Mouse (Mus musculus): ENCODE measurements at regions not wholly inside any gene's neighbourhood (a gene's known extent, or its start where the extent isn't known, plus 50 kb on each side); places are given as distances from the start of the nearest gene placed in this dataset.

DNA sequence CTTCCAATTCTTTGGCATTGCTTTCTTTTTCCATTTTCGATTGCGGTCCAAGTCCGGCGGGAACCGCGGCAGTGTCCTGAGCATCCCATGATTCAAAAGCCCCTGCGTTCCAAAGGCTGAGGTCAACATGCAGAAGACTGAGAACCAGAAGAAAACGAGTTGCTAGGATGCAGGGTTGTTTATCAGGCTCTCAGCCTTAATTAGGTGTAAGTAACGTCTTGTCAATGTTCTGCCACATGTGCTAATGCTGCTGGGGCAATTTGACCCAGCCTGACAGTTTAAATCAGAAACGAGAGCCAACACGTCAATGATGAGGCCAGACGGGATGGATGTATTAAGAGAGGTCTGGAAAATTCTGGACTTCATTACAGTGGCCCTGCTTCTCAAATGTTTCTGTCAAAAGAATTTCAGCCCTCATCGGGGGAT lies 239.4 kb downstream of the Gm45692 start:
- DNase-seq, result no peak

DNA sequence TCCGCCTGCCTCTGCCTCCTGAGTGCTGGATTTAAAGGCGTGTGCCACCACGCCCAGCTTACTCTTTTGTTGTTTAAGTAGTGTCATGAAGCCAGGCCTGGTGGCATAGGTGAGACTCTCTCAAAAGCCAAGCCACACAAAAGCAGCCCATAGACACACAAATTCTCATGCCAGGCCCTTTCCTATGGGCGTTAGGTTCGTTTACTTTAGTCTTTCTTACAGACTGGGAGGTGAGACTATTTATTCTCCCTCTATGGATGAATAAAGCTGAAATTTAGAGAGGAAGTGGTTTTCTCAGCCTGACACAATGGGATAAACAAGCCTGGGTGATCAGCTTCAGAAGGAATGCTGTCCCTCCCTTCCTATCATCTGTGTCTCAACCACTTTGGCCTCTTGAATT lies 243.0 kb downstream of the Gm45692 start:
- DNase-seq, result no peak

DNA sequence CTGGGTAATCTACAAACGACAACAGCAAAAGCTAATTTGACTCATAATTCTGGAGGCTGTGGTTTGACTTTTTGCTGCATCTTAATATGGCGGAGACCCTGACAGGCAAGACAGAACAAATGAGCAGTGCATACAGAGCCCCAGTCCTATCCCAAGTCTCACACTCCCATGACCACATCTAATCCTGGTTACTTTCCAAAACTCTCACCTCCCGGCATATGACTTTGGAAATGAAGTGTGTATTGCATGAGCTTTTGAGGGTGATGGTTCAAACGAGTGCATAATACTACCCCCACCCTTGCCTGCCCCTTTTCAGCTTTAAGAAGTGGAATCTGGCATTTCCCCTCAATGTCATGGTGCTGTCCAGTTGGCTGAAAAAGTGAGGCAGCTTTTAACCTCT lies 244.3 kb downstream of the Gm45692 start:
- no peak for DNase-seq

DNA sequence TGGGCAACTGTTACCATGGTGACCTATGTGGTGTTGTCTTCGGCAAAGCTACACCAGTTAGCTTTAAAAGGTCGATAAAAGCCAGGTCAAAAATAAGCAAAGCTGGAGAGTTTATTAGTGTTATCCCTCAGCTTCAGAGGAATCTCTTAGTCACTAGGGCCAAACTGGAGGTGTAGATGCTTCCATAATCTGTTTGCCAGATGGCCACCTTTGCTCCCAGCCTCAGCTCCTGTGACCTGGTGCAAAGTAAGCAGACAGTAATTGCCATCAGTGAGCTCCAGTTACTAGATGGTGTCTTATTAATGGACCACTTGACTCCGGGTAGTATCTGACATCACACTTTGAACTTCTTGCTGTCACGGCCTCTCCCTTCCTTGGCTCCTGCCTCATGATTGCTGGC lies 245.3 kb downstream of the Gm45692 start:
- DNase-seq, result no peak

DNA sequence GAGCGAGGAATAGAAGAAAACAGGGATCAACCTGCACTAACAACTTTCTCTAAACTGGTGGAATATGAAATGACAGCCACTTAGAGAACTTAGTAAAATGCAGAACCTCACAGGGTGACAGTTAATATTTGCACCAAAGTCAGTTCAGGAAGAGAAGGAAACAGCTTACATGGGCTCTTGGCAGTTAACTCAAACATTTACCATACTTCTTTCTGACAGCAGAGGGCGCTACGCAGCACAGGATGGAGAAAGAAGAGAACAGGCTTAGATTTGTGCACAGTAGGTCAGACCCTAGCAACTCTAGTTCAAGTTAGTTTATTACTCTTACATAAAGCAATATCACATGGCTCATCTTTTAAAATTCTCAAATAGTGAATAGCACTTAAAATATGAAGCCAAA lies 261.3 kb downstream of the Gm45692 start:
- DNase-seq, result peak; percentile 66

DNA sequence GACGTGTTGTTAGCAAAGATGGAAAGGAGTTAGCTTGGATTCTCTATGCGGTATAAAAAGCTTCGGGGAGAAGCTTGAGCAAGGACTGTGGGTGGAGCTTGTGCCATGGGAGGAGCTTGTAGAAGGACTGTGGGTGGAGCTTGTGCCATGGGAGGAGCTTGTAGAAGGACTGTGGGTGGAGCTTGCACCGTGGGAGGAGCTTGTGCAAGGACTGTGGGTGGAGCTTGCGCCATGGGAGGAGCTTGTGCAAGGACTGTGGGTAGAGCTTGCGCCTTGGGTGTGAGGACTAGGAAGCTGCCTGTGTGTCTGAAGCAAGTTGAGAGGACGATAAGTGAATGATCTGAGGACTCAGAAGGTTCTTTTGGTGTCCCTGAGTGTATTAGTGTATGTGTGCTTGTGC lies 263.1 kb downstream of the Gm45692 start:
- no peak for DNase-seq

DNA sequence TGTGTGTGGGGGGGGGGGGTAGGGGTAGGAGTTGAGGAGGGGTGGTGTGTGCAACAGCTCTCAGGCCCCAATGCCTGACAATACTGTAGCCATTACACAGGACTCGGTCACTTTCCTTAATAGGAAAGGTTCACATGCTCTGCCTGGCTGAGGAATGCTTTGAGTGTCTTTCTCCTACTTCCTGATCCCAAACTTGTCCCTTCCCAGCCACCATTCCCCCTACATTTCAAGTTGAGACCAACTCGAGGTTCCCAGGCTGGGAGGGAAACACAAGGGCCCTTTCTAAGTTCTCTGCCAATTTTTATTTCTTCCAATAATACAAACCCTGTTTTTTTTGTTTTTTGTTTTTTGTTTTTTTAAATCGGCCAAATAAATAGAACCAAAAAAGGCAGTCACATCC lies 264.6 kb downstream of the Gm45692 start:
- DNase-seq, result no peak

DNA sequence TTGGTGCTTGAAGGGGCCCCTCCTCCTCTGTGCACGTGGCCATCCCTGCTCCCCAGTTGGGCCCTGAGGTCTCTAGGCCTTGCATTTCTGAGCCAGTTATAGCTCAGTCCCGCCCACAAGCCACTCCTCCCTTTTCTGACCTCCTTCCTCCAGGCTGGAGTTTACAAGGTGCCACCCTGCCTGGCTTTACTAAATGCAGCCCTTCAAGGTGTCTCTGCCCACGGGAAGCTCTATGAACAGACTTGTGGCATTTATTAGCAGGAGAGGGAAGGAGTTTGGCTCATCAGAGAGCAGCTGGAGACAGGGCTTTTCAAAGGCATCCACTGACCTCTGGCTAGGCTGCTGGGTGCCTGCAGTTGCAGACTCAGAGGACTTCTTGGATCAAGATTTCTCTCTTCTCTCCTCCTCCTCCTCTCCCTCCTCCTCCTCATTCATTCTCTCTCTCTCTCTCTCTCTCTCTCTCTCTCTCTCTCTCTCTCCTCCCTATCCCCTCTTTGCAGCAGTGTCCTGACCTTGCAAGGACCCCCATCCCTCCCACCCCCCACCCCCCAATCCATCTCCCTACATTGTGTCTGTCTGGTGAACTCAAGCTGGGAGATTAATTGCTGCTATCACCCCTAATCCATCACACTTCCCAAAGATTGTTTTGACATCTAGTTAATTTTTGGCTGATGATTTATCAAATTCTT lies 265.1 kb downstream of the Gm45692 start:
- no peak for DNase-seq

DNA sequence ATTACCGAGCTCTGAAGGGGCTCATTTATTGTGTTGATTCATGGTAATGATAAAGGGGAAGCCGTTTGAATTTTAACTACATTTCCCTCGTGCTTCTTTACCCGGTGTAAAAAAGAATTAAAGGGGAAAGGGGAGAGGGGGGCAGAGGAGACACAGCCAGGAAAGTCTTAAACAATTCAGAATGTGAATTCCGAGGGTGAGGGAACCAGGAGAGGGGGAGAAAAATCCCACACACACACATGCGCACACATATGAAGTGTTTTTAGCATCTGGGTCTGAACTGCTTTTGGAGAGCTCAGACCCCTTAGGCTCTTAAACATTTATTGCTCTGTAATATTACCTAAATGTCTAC lies 265.6 kb downstream of the Gm45692 start:
- no peak for DNase-seq

DNA sequence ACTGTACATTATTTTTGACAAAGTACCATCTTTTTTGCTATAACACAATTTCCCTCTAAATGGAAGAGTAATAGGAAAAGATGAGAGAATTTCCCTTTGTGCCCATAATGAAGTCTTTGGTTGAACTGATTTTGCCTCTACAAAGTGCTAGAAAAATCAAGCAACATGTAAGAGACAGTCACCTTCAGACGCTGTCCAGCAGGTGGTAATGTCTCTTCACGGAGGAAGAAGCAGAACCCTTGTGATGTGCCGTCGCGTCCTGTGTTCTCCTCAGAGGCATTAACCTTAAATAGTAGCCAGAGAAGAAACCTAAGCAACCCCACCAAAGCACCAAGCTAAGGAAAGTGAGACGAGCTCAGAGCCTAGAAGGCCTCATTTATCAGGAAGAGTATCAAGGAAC lies 275.7 kb downstream of the Gm45692 start:
- no peak for DNase-seq

DNA sequence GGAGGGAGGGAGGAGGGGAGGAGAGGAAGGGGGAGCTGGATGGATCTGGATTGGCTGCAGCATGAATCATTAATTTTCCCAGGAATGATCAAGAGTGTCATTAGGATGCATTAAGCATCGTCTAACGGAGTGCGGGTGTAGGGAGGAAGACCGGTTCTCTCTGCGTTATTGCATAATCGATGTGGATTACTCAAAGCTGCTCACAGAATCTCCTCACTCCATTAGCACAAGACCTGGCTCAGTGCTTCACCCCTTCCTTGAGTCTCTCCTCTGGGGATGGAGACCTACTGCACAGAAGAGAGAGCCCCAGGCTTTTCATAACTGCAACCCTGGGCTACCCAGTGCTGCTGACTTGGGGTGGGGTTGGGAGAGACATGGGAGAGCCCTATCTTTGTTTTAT lies 300.7 kb downstream of the Gm45692 start:
- DNase-seq, result no peak

DNA sequence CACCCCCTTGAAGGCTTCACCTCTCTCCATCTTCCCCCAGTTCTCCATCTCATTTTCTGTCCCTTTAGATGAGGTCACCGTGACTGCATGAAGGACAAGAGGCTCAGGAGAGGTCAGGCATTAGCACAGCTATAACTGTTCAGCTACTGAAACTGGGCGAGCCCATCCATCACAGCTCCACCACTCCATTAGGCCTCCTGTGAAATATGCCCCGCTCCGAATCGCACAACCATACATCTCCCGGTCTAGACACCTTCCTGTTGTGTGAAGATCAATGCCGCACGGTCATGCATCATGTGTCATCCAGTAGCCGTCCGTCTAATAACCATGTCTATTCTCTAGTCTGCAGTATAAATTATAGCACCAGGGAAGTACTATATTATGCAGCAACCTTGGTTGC lies 301.2 kb downstream of the Gm45692 start:
- no peak for DNase-seq

DNA sequence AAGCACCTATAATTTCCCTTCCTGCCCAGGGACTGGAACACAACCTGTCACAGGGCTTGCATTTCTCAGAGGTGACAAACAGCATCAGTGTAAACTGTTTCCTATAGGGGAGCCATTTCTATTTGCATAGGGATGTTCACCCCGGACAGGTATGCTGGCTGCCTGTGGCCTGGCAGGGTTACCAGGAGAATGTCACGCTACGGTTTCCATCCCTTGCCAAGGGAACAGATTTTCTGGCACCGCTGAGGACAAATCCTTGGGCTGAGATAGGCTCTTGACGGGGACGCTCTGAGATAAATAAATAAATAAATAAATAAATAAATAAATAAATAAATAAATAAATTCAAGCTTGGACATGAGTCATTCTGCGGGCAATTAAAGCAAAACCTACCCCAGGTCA lies 308.0 kb downstream of the Gm45692 start:
- DNase-seq, result peak; percentile 50

DNA sequence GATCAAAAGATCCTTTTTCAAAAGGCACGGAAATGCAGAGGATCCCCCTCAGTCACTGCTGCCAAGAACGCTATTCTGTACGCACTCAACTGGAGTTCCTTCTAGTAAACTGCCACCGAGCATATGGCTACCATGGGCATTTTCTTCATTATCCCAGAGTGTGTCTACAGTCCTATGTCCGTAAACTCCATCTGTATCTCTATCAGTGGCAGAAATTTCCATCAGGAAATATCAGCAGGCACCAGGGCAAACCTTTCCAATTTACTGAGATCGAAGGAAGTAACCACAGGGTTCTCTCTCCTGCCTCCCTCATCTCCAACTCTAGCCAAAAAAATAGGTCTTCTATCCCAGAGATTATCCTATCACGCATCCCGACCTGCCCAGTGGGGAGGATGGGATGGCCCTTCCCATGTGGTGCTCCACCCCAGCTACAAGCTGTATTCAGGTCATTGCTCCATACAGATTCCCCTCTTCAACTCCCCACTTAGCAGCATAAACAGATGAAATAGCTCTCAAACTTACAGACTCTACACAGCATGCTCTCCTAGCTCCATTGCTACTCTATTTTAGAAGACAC lies 310.5 kb downstream of the Gm45692 start:
- DNase-seq, result peak; percentile 44

DNA sequence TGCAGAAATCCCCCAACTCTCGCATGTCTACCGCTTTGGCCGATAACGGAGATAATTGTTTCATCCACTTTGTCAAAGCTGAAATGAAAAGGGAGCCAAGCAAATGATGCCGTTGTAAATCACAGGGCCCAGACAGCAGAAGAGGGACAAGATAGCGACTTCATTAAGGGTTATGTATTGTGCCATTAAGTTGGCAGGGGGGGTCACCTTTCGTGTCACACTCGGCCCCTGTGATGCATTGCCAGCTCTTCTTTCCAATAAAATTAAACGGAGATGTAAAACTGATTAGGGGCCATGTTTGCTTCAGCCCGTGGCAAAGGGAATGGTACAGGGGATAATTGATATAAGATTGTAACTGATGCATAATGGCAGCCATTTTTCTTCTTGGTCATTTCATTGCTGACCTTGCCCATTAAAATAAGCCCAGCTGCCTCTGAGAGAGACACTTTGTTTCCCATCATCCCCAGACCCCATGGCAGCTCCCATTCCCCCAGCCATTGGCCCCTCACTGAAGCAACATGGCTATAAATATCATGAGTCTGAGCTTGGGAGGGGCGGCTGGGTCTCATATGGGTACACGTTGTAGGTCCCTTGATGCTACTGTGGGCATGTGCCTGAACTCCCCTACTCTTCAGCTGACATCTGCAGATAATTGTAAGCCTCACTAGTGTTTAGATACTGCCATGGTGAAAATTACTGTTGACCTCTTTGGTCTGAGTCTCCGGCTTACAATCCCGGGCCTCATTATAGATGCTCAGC lies 313.0 kb downstream of the Gm45692 start:
- DNase-seq, result no peak

DNA sequence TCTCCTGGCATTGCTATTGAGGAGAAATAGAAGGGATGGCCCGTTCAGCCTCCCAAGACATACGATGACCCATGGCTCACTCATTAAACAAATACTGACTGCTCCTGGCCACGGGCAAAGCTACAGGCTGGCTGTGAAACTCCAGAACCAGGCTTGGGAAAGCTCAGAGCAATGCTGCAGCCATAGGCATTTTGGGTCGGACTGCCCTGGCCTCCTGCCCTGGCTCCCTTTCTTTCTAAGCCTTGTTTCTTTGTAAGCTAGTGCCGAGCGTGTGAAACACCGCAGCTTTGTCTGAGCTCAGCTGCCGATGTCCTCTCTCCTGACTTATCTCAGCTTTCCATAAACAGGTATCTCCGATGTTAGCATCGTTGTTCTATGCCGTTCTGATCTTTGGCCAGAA lies 316.9 kb downstream of the Gm45692 start:
- DNase-seq, result no peak

DNA sequence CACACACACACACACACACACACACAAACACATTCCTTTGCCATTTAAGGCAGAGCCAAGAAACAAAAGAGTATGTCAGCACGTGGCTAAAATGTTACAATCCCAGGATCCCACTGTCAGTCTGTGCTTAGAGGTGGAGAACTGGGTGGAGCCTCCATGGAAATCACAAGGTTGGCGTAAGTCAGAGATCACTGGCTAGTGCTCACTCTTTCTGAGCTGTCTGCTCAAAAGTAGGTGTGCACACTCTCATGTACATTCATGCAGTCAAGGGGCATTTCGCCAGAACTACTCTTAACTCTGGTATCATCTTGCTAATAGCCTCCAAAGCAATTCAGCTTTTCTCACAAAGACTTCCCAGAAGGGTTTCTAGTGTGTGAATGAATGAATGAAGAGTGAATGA lies 318.2 kb downstream of the Gm45692 start:
- no peak for DNase-seq

DNA sequence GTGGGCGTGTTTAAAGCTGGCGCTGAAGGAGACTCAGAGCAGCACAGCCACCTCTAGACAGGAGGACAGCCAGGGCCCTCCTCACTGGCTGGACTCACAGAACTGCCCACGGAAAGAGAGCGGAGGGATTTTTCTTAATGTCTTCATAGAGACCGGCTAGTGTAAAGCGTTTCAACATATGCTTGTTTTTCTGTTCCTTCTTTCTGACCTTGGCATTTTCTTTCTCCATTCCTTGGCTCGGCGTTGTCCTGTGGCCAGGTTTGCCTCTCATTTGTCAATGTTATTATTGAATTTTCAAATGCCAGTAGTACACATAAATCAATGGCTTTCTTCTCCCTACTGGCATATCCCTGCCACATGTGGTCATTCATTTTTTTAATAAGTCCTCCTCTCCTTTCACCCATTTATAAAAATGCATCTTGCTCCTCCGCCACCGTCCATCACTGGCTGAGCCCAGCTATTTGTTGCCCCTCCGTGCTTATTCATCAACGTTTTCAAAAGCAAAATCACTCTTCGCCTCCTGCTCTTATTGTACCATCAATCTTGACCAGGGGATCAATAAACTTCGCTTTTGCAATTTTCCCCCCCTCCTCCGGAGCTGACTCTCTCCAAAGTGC lies 319.0 kb downstream of the Gm45692 start:
- no peak for DNase-seq

DNA sequence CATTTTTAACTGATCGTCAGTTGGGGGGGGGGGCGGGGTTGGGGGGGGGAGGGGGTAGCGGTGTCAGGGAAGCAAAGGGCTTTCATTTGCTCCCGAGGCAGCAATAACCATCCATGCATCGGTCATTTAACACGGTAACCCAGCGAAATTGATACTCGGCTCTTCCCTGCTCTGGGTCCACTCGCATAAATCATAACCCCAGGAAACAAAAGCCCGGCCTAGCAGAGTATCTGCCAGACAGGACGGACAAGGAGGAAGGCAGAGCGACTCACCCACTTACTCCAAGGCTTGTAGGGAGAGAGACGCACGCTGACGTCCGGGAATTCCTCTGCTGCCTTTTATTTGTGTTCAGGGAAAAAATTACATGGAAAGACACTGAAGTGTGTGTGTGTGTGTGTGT lies 319.5 kb downstream of the Gm45692 start:
- no peak for DNase-seq

DNA sequence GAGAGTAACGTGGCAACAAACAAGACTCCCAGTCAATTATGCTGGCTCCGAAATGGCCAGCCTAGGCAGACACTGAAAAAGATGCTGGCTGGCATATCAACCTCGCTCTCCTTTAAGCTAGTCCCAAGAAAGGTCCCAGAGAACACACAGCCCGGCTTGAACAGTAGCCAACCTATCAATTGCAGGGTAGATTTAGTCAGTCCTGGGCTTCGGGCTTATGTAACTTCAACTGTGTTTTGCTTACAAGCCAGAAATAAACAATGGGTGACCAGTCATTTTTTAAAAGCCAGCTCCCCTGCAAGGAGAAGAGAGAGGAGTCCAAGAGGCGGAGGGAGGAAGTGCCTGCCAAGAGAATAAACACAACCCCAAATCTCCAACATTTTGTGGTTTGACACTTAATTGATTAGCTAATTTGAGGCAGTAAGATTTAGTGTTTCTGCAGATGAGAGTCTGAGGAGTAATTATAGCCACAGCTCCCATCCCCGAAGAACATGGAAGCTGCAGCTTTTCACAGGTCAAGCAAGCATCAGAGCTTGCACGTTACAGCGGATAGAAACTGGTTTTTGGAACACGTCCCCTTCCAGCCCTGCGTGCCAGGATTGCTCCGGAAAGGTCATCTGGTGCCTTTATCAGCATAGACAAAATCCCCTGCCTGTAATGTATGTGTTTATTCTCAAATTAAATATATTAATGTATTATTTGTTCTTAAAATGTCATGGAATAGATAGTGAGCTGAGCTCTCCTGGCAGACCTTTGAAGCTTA lies 322.1 kb downstream of the Gm45692 start:
- peak; percentile 83 for DNase-seq

DNA sequence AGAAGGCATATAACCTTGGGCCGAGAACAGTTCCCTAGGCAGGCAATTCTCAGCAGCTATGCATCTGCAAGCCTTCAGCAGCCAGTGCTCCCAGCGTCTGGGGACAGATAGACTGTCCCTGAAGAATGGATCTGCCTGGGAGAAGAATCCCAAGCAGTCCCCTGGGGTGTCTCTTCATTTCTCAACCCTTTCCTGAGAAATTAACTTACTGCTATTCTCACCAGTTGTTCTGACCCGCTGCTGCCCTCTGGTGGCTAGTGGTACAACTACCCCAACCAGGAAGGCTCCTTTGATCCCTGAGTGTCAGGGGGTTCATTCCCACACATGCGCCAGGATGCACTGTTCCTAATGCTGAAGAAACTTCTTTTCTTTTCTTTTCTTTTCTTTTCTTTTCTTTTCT lies 323.7 kb downstream of the Gm45692 start:
- DNase-seq, result peak; percentile 68

DNA sequence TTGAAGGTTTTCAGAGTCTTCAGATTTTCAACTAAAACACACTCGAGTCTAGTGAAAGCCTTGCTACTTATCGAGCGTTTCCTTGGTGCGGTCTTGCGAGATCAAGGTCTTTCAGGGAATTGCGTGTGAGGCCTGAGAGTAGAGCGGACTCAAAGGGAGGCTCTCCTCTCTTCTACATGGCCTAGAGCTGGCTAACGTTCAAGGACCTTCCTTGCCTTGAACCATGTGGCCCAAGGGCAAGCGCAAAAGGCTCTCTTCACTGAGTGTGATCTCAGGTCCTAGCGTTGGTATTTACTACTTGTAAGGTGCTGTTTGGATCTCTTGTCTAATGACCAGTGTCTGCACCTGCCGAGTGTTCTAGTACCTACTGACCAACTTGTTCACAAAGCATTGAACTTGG lies 324.4 kb downstream of the Gm45692 start:
- DNase-seq, result no peak

DNA sequence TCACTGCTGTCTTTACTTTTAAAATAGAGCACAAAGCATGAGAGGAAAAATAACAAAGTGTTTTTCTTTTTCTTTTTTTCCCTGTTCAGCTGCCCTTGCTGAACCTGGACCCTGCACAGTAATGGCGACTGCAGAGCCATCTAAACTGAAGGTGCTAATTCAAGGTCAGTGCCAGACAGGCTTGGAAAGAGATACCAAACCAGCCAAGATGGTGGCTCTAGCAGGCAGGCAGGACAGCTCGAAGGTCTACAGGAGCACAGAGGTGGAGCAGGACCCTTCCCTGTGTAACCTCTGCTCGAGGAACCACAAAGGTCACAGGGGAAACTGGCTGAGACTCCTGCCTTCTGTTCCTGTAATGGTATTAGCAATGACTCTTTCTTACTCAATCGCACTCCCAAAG lies 326.7 kb downstream of the Gm45692 start:
- DNase-seq, result no peak

Measured in cerebellum, adult 9-11 months (tissue).